Mouse (Mus musculus) liver, postnatal 0 days (tissue): Measurements from ENCODE around the gene Trabd. TPM values are rescaled to one million over a fixed set of nuclear protein-coding genes. Genes with fewer than 3 reads are reported as not detected.

Source experiments
- ATAC-seq: fragments of 200-750 bp; cut with Nextera tagmentation; 2 replicates; pipeline ENCODE4 v1.8.0; 2017; ENCODE audit warnings: mild to moderate bottlenecking, moderate library complexity
- DNase-seq: peaks from one replicate; pipeline ENCODE4 v3.0.0-alpha.2; 2016
- H3K27ac ChIP-seq: fragments of 300-500 bp; sonication (generic); 2 replicates; pipeline ENCODE4 v1.5.1; 2014; ENCODE audit warnings: antibody characterized with exemption, moderate library complexity, mild to moderate bottlenecking, low read depth
- H3K27me3 ChIP-seq: fragments of 300-500 bp; sonication (generic); 2 replicates; pipeline ENCODE4 v1.6.1; 2014; ENCODE audit warnings: low read length, control low read depth, mixed read lengths; ENCODE audit not compliant: insufficient read depth
- H3K36me3 ChIP-seq: fragments of 300-500 bp; sonication (generic); replicated peaks from 2 replicates; pipeline ENCODE4 v1.6.1; 2014; ENCODE audit warnings: mild to moderate bottlenecking, control low read depth, low read length, moderate library complexity, mixed read lengths; ENCODE audit not compliant: insufficient read depth
- H3K4me1 ChIP-seq: fragments of 300-500 bp; sonication (generic); 2 replicates; pipeline ENCODE4 v1.6.1; 2014; ENCODE audit warnings: antibody characterized with exemption, mild to moderate bottlenecking, control low read depth; ENCODE audit not compliant: insufficient read depth
- H3K4me2 ChIP-seq: fragments of 300-500 bp; sonication (generic); 2 replicates; pipeline ENCODE4 v1.6.1; 2014; ENCODE audit warnings: low read depth, mild to moderate bottlenecking, low read length, moderate library complexity, mixed read lengths
- H3K4me3 ChIP-seq: fragments of 300-500 bp; sonication (generic); 2 replicates; pipeline ENCODE4 v1.5.1; 2014; ENCODE audit warnings: low read depth, low read length
- H3K9ac ChIP-seq: fragments of 300-500 bp; sonication (generic); replicated peaks from 2 replicates; pipeline ENCODE4 v1.6.1; 2014; ENCODE audit warnings: mild to moderate bottlenecking, moderate library complexity
- H3K9me3 ChIP-seq: fragments of 300-500 bp; sonication (generic); 2 replicates; pipeline ENCODE4 v1.6.1; 2016; ENCODE audit warnings: mild to moderate bottlenecking, control low read depth, low read length, mixed read lengths
- CTCF ChIP-seq: sonication (generic); IDR thresholded peaks from 2 replicates; pipeline ENCODE4 v1.5.1; 2016; ENCODE audit warnings: antibody characterized with exemption, low read depth
- EP300 ChIP-seq: IDR thresholded peaks from 2 replicates; pipeline ENCODE4 v1.6.1; 2016; ENCODE audit warnings: antibody characterized with exemption, low read depth, mild to moderate bottlenecking
- WGBS: fragments of 180-500 bp; shearing (Covaris S2); extraction: QIAGEN DNeasy Blood & Tissue Kit; methylation state at CpG from one replicate; pipeline ENCODE4 v1.1.7; 2014; ENCODE audit not compliant: insufficient replicate concordance; 5-methylcytosine and 5-hydroxymethylcytosine counted together
- polyA plus RNA-seq: library from polyadenylated mRNA; unstranded; fragments of >200 nt; fragmentation: Nextera tagmentation; extraction: Ambion mirVana; gene quantifications from 2 replicates; pipeline ENCODE4 v1.2.1, GENCODE M21; 2015

The Trabd gene
- polyA plus RNA-seq, 1 experiment from 2014 or later = 23.6 TPM

GRCm38 (mm10) chr15:89128382-89129350 is 53.7 kb downstream of the Trabd start, which contains the start of gene Hdac10:
Hdac10 (minus strand) TSS chr15:89128700.
- H3K4me2 ChIP-seq = peak within 1 kb of the TSS; percentile 81

GRCm38 (mm10) chr15:89130245-89130644 is 55.3 kb downstream of the Trabd start:
- no peak overlapping the region for H3K4me3 ChIP-seq
- H3K36me3 ChIP-seq = no peaks in the 10 kb centered on the region
- no peak for DNase-seq
- H3K9me3 ChIP-seq = no peaks in the 10 kb centered on the region
- no peak overlapping the region for H3K9ac ChIP-seq
- H3K27me3 ChIP-seq = 0 out of 2 replicates have a peak, but pooled peaks cover 2% of the 10 kb centered on the region
- TF ChIP-seq CTCF (no peak), EP300 (no peak)
- H3K4me2 ChIP-seq = no peak overlapping the region
- ATAC-seq = no peak
- no peak overlapping the region for H3K27ac ChIP-seq
- peaks cover 18% of the 10 kb centered on the region for H3K4me1 ChIP-seq

More at GRCm38 (mm10) chr15:89128382-89129350, 53.7 kb downstream of the Trabd start, which contains the start of gene Hdac10:
- TF ChIP-seq EP300 (no peak), CTCF (peak; percentile 98)
- Histone ChIP-seq H3K36me3 (no peaks in the 10 kb centered on the region), H3K9ac (peak within 1 kb of the TSS; percentile 55), H3K4me1 (peaks cover 19% of the 10 kb centered on the region), H3K4me3 (peak within 1 kb of the TSS; percentile 56), H3K27ac (peak within 1 kb of the TSS; percentile 64), H3K9me3 (no peaks in the 10 kb centered on the region), H3K27me3 (no peaks in the 10 kb centered on the region)
- ATAC-seq (peak; percentile 92), DNase-seq (peak; percentile 88)
- 3% methylated on average over 36 of the region's 36 CpGs for WGBS

- peaks cover 18% of the 10 kb centered on the region for H3K4me1 ChIP-seq
- no peak overlapping the region for H3K9ac ChIP-seq
- 0 out of 2 replicates have a peak, but pooled peaks cover 4% of the 10 kb centered on the region for H3K27me3 ChIP-seq
- peak overlapping the region; percentile 16; the same call in 1 of the 2 replicates for H3K27ac ChIP-seq
- H3K9me3 ChIP-seq = no peaks in the 10 kb centered on the region
- peak; percentile 68 for DNase-seq
- WGBS = 38% methylated on average over 3 of the region's 3 CpGs
- no peaks in the 10 kb centered on the region for H3K36me3 ChIP-seq
- H3K4me2 ChIP-seq = peak overlapping the region; percentile 18; the same call in 1 of the 2 replicates
- TF ChIP-seq CTCF (no peak), EP300 (no peak)
- ATAC-seq = no peak
- H3K4me3 ChIP-seq = no peak overlapping the region
Observed at GRCm38 (mm10) chr15:89131316-89131715, 56.4 kb downstream of the Trabd start.

Other genes with a start within 250 kb of the Trabd start
- gene Pim3, start 212.9 kb upstream of the Trabd start, polyA plus RNA-seq = 18.4 and 34.2 TPM in 2 replicates
- not detected in 2 replicates for gene Ttll8, start 120.7 kb upstream of the Trabd start, polyA plus RNA-seq
- gene Mlc1, start 96.1 kb upstream of the Trabd start, polyA plus RNA-seq = not detected in 2 replicates
- not detected in 2 replicates for gene Mov10l1, start 92.2 kb upstream of the Trabd start, polyA plus RNA-seq
- not detected in 2 replicates for gene Panx2, start 15.4 kb upstream of the Trabd start, polyA plus RNA-seq
- 14.3 and 14.7 TPM in 2 replicates for gene Selenoo, start 14.0 kb downstream of the Trabd start, polyA plus RNA-seq
- 3.1 and 3.3 TPM in 2 replicates for gene Tubgcp6, start 48.0 kb downstream of the Trabd start, polyA plus RNA-seq
- gene Hdac10, start 53.6 kb downstream of the Trabd start, polyA plus RNA-seq = 4.9 and 6.3 TPM in 2 replicates
- 2.1 and 2.4 TPM in 2 replicates for gene Mapk12, start 65.6 kb downstream of the Trabd start, polyA plus RNA-seq
- 0.66 and 0.81 TPM in 2 replicates for gene Mapk11, start 74.5 kb downstream of the Trabd start, polyA plus RNA-seq
- 27.2 and 29.7 TPM in 2 replicates for gene Plxnb2, start 105.7 kb downstream of the Trabd start, polyA plus RNA-seq
- 2.6 and 2.7 TPM in 2 replicates for gene Dennd6b, start 121.4 kb downstream of the Trabd start, polyA plus RNA-seq
- gene Ppp6r2, start 136.4 kb downstream of the Trabd start, polyA plus RNA-seq = 13.9 and 18.1 TPM in 2 replicates
- gene Sbf1, start 240.2 kb downstream of the Trabd start, polyA plus RNA-seq = 16.5 and 17.0 TPM in 2 replicates
- 1.4 and 3.7 TPM in 2 replicates for gene Adm2, start 247.6 kb downstream of the Trabd start, polyA plus RNA-seq